Mouse (Mus musculus): ENCODE results near the gene Wnt8b.
"Not testable (repeated sequence)": the region's sequence is repeated elsewhere in the genome, so short reads cannot be mapped to it uniquely, and the experiment has no call there.

Gene Wnt8b

GRCm38 (mm10) chr19:44493128-44493527 lies at the start of gene Wnt8b:
Gene Wnt8b, plus strand, starts transcription at chr19:44493472.
- DNase-seq (ENCODE audit: low spot score): no peak

- no peak for DNase-seq (ENCODE audit: low spot score)
Measured at GRCm38 (mm10) chr19:44445755-44446154, 47.5 kb upstream of the Wnt8b start.

GRCm38 (mm10) chr19:44447927-44448326 lies 45.3 kb upstream of the Wnt8b start:
- DNase-seq (ENCODE audit: low spot score): no peak

- DNase-seq (ENCODE audit: low spot score): no peak
Measured at GRCm38 (mm10) chr19:44454862-44455261, 38.4 kb upstream of the Wnt8b start.

GRCm38 (mm10) chr19:44455356-44455755 lies 37.9 kb upstream of the Wnt8b start:
- DNase-seq (ENCODE audit: low spot score): no peak

- no peak for DNase-seq (ENCODE audit: low spot score)
Measured at GRCm38 (mm10) chr19:44457359-44458055, 35.8 kb upstream of the Wnt8b start.

- DNase-seq (ENCODE audit: low spot score): no peak
Measured at GRCm38 (mm10) chr19:44458696-44459095, 34.6 kb upstream of the Wnt8b start.

GRCm38 (mm10) chr19:44460441-44460840 lies 32.8 kb upstream of the Wnt8b start:
- no peak for DNase-seq (ENCODE audit: low spot score)

- DNase-seq (ENCODE audit: low spot score): no peak
Measured at GRCm38 (mm10) chr19:44461500-44461899, 31.8 kb upstream of the Wnt8b start.

GRCm38 (mm10) chr19:44462141-44462540 lies 31.1 kb upstream of the Wnt8b start:
- DNase-seq (ENCODE audit: low spot score): no peak

- DNase-seq (ENCODE audit: low spot score): not testable (repeated sequence)
Measured at GRCm38 (mm10) chr19:44465960-44466525, 27.2 kb upstream of the Wnt8b start.

- DNase-seq (ENCODE audit: low spot score): peak; percentile 47
Measured at GRCm38 (mm10) chr19:44474158-44474557, 19.1 kb upstream of the Wnt8b start.

GRCm38 (mm10) chr19:44475268-44475667 lies 18.0 kb upstream of the Wnt8b start:
- no peak for DNase-seq (ENCODE audit: low spot score)

GRCm38 (mm10) chr19:44476541-44476940 lies 16.7 kb upstream of the Wnt8b start:
- DNase-seq (ENCODE audit: low spot score): no peak

- DNase-seq (ENCODE audit: low spot score): no peak
Measured at GRCm38 (mm10) chr19:44487266-44487665, 6.0 kb upstream of the Wnt8b start.

- DNase-seq (ENCODE audit: low spot score): no peak
Measured at GRCm38 (mm10) chr19:44496511-44496910, 3.2 kb downstream of the Wnt8b start.

GRCm38 (mm10) chr19:44496941-44497340 lies 3.7 kb downstream of the Wnt8b start:
- no peak for DNase-seq (ENCODE audit: low spot score)

GRCm38 (mm10) chr19:44498936-44499335 lies 5.7 kb downstream of the Wnt8b start:
- DNase-seq (ENCODE audit: low spot score): no peak

GRCm38 (mm10) chr19:44500240-44500639 lies 7.0 kb downstream of the Wnt8b start:
- no peak for DNase-seq (ENCODE audit: low spot score)

GRCm38 (mm10) chr19:44501925-44502324 lies 8.7 kb downstream of the Wnt8b start:
- no peak for DNase-seq (ENCODE audit: low spot score)

GRCm38 (mm10) chr19:44502741-44503140 lies 9.5 kb downstream of the Wnt8b start:
- no peak for DNase-seq (ENCODE audit: low spot score)

- no peak for DNase-seq (ENCODE audit: low spot score)
Measured at GRCm38 (mm10) chr19:44510534-44511175, 17.4 kb downstream of the Wnt8b start.

GRCm38 (mm10) chr19:44511451-44512231 lies 18.4 kb downstream of the Wnt8b start:
- DNase-seq (ENCODE audit: low spot score): no peak

Data from left cerebral cortex, adult 11 months (tissue).